Mouse (Mus musculus): ENCODE measurements around the gene Hes5.

Hes5 gene

DNA sequence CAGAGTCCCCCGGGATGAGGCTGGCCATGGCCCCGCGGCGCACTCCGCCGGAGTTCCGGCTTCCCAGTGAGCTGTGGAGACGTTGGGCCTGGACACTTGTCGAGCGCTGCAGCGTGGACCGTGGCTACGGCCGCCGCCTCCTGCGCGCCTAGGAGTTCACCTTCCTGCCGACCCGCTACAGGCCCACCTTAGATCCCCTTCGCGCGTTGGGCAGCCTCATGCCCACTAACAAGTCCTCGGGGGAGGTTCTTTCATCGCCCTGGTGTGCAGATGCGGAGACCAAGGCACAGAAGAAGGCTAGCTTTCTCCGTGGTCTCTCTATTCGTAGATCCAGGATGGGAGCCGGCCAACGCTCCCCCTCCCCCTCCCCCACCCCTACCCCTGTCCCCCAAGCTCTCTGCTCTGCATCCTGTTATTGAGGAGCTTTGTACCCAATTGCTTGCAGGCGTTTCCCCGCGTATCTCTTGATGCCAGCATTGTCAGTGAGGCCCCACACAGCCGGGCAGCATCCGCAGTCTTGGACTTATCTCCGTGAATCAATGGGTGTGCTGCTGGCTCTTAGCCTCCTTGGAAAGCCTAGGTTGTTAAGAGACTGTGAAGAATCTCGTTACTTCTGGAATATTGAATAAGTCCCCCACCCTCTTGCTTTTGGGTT is 4.0 kb downstream of the Hes5 start:
- no peak for DNase-seq (ENCODE audit: low spot score)

DNA sequence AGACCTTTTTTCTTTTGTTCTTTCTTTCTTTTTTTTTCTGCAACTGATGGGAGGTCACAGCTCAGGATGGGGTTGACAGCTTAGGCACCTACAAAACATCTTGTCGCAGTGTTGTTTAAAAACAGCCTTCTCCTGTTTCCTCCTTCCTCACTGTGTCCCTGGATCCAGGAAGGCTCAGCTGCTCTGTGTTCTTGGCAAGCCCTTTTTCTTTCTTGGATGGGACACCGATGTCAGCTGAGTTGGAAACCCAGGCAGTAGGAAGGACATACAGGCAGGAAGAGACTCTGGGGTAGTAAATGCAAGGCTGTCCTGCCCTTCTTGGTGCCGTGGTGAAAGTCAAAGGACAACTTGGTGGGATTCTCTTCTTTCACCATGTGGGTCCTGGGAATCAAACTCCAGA is 5.1 kb downstream of the Hes5 start:
- no peak for DNase-seq (ENCODE audit: low spot score)

- DNase-seq (ENCODE audit: low spot score), result no peak
Observed at GRCm38 (mm10) chr4:154967173-154967572, 6.5 kb downstream of the Hes5 start.

- DNase-seq (ENCODE audit: low spot score), result no peak
Observed at GRCm38 (mm10) chr4:154972546-154972945, 11.8 kb downstream of the Hes5 start.

DNA sequence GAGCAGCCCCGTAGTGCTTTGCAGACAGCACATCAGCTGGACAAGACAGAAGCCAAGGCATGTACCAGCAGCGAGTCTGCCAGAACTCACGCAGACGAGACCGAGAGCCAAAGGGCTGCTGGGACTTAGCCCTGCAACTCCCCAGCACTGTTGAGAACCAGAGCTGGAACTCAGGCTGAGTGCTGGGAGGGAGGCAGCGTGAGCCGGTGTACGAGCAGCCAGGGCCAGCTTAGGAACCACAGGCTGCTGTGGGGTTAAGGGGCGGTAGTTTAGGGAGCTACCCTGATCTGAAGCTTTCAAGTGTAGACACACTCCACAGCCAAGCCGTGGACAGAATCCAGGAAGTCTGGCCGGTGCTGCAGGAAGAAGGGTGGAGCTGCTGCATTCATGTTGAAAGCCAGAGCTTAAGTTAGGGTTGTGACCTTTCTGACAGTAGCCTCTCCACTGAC is 13.5 kb downstream of the Hes5 start:
- DNase-seq (ENCODE audit: low spot score), result no peak

DNA sequence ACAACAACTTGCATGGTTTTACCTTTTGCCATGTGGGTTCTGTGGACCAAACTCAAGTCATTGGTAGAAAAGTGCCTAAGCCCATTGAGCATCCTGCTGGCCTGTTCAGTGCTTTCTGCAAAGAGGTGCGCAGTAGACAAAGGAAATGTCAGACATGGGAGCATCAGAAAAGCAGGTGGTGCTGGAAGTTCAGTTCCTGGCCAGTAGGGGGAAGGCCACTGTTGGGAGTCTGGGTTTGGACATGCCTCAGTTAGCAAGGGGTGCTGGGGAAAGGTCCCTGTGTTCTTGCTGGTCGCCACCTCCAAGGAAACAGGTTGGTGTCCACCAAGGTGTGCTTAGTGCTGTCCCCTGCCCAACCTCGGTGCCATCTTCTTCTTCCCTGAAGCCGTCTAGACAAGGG is 19.4 kb downstream of the Hes5 start:
- no peak for DNase-seq (ENCODE audit: low spot score)

DNA sequence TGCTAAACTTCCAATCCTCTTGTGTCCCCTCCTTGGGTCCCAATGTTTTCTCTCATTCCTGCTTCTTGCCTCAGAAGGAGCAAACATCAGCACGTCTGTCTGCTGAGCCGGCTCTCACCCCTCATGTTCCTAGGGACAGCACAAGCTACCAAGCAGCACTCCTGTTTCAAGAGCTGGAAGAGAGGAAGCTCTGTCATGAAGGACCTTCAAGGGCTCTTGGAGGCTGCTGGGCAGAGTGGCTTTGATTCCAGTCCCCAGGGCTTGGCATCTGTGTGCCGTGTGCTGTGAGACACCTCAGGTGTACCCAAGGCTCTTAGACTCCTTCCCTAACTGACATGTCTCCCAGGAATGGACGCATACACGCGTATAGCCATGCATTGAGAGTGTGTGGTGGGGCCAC is 20.4 kb downstream of the Hes5 start:
- no peak for DNase-seq (ENCODE audit: low spot score)

DNA sequence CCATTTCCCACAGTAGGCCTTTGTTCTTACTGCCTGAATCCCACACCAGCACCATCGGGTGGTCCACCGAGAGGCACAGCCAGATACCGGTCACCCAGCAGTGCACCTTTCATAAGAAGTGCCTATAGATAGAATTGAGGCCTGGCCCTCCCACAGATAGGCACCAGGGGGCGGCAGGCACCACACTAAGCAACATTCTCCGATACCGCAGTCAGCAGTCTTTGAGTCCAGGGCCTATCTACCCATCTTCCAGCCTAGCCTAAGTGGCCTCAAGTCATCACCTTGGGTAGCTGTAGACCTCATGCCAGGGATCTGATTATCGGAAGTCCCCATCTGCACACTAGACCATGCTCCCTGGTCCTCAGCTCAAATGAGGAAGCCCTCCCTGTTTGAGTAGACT is 20.8 kb downstream of the Hes5 start:
- DNase-seq (ENCODE audit: low spot score), result peak; percentile 71

DNA sequence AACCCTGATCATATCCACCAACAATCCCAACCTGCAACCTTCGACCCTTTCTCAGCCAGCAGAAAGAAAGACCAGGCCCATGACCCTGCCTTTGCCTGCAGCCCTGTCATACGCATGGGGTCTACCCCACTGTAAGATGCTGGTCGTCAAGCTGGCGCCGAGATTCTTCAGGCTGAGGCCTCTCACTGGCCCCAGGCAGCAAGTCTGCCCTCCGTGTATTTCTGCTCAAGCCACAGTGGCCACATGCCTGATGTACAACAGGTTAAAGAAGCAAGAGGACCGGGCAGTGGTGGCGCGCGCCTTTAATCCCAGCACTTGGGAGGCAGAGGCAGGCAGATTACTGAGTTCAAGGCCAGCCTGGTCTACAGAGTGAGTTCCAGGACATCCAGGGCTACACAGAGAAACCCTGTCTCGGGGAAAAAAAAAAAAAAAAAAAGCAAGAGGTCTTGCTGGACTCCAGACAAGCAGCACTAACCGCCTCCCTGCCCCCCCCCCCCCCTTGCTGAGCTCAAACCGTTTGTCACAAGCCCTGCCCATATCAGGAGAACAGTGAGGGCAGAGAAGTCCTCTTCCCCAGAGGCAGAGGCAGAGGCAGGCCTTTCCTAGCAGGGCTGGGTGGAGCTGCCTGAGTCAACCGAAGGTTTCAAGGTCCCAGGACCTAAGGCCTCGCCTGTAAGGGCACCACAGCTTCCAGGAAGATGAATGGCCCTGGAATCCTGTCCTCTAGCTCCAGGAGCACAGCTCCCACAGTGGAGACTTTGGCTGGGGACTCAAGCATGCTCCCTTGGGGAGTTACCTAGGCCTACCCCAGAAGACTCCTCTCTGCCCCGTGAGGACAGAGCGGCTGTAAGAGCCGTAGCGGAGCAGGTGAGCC is 21.8 kb downstream of the Hes5 start:
- DNase-seq (ENCODE audit: low spot score), result no peak

- no peak for DNase-seq (ENCODE audit: low spot score)
Observed at GRCm38 (mm10) chr4:154983767-154984166, 23.0 kb downstream of the Hes5 start.

DNA sequence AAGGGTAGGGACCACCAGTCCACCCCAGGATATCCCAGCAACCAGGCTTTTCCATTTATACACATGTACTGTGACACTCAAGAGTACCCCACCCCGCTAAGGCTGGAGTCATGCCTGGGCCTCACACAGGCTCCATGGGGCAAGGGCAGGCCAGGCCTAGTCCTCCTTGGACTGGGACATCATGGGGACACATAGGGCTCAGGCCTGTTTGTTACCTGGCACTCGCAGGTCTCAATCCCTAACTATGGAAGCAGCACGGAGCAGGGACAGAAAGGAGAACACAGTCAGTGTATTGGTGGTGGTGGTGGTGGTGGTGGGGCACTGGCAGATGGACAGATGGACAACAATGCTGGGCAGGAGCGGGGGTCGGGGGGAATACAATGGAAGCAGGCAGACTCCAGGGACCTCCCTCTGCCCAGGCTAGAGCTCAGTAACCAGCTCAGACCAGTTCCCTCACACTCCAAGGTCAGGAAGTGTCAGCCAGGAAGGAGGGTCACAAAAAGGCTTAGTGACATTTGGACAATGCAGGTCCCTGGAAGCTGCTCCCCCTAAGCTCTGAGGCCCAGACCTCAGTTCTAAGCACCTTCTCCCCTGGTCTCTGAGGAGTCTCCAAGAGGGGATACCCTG is 24.5 kb downstream of the Hes5 start:
- DNase-seq (ENCODE audit: low spot score), result no peak

GRCm38 (mm10) chr4:154986096-154986495 is 25.4 kb downstream of the Hes5 start:
- DNase-seq (ENCODE audit: low spot score), result peak; percentile 64

GRCm38 (mm10) chr4:154986750-154987149 is 26.0 kb downstream of the Hes5 start:
- no peak for DNase-seq (ENCODE audit: low spot score)

DNA sequence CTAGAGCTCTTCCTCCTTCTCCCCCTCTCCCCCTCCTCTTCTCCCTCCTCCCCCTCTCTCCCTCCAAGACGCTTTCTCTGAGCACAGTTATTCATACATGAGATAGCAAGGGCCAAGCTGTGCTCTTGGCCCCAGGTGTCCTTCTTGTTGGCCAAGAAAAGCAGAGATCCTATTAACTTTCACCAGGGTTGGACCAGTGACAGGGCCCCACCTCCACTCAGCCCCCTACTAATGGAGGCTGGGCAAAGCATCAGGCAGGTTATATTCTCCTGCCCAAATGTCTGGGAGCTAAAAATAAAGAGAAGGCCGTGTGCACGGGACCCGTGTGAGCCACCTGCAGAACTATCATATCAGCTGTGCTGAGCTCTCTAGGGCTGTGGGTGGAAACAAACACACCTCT is 34.2 kb downstream of the Hes5 start:
- no peak for DNase-seq (ENCODE audit: low spot score)

DNA sequence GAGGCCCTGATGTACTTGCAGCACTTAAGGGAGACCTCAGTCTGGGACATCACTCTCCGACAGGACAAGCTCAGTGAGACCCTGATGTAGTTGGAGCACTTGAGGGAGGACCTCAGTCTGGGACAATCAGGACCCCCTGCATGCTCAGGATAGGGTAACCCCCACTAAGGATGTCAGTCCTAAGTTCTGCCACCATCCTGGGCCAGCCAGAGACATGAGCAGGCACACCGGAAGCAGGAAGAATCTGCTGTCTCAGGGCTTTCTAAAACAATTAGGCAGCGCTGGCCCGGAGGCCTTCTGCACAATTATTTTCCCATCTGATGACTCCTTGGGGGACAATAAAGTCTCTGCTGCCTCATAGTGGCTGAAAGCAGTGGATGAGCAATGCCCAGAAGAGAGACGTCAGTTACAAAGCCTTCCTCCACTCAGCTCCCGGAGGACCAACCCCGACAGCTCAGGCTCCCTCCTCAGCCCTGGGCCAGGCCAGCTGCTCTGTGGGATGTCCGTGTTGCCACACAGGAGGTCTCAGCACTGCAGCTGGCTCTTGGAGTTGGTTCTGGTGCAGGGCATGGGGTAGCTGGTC is 35.9 kb downstream of the Hes5 start:
- no peak for DNase-seq (ENCODE audit: low spot score)

- DNase-seq (ENCODE audit: low spot score), result no peak
Observed at GRCm38 (mm10) chr4:154999379-154999778, 38.7 kb downstream of the Hes5 start.

DNA sequence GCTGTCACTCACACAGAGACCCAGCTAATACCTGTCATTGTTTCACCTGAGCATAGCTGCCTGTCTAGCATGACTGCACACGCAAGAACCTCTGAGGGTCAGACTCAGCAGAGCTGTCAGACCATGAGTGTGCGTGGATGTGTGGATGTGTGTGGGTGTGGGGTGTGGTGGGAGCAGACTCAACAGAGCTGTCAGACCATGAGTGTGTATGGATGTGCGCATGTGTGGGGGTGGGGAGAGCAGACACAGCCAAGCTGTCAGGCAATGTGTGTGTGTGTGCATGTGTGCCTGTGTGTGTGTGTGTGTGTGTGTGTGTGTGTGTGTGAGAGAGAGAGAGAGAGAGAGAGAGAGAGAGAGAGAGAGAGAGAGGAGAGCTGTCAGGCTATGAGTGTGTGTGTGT is 44.6 kb downstream of the Hes5 start:
- no peak for DNase-seq (ENCODE audit: low spot score)

DNA sequence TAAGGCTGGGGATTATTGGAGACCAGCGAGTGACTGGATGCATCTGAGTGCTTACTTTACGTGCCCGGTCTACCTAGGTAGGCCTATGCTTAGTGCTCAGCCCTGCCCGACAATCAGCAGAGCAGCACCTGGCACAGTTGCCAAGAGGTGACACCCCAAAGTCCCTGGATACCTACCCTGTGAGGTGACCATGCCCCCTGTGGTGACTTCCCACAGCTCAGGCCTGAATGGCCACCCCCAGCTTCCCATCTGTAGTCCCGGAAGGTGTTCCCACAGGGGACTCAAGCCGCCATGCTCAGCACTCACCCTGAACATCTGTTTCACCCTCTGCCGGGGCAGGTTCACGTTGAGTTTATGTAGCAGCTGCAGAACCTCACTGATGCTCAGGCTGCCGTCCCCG is 45.6 kb downstream of the Hes5 start:
- DNase-seq (ENCODE audit: low spot score), result no peak

DNA sequence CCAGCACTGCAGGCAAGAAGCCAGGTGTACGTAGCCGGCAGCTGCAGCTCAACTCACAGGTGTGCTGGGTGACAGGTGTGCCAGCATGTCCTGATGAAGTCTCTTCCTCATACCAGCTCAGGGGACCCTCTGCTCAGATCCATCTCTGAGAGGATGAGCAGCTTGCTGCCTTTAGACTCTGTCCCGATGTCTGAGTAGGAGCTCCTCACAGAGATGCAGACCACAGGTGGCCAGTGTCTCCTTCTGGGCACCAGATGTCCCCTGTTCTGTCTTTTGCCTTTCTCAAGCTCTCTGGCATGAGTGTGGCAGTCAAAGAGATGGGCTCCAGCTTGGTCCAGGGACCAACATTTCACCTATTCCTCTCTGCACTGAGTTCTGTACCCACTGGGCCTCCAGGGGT is 46.9 kb downstream of the Hes5 start:
- DNase-seq (ENCODE audit: low spot score), result no peak

- no peak for DNase-seq (ENCODE audit: low spot score)
Observed at GRCm38 (mm10) chr4:155008075-155008474, 47.4 kb downstream of the Hes5 start.

GRCm38 (mm10) chr4:155009216-155009615 is 48.5 kb downstream of the Hes5 start:
- DNase-seq (ENCODE audit: low spot score), result no peak

GRCm38 (mm10) chr4:155010870-155011269 is 50.1 kb downstream of the Hes5 start:
- no peak for DNase-seq (ENCODE audit: low spot score)

Measured in layer of hippocampus, adult 9-10 months (tissue).